Mouse (Mus musculus) myocyte (in vitro differentiated cells): ENCODE results near the gene Rps28. TPM values are rescaled to one million over a fixed set of nuclear protein-coding genes. Genes with fewer than 3 reads are reported as not detected.
"Not testable (repeated sequence)": the region's sequence is repeated elsewhere in the genome, so short reads cannot be mapped to it uniquely, and the experiment has no call there.

ENCODE experiments used
- H3K27me3 ChIP-seq: one replicate; pipeline ENCODE4 v1.6.1; 2011; ENCODE audit not compliant: control insufficient read depth, insufficient read depth, insufficient read length
- H3K36me3 ChIP-seq: one replicate; pipeline ENCODE4 v1.6.1; 2011; ENCODE audit not compliant: control insufficient read depth, insufficient read depth
- H3K4me2 ChIP-seq: one replicate; pipeline ENCODE4 v1.6.1; 2011; ENCODE audit warnings: low read depth, control low read depth
- H3K4me3 ChIP-seq: one replicate; pipeline ENCODE4 v1.5.1; 2011; ENCODE audit warnings: mild to moderate bottlenecking, control low read depth, moderate library complexity
- H3K79me2 ChIP-seq: one replicate; pipeline ENCODE4 v1.6.1; 2011; ENCODE audit not compliant: control insufficient read depth, insufficient read depth
- H3ac ChIP-seq: one replicate; pipeline ENCODE4 v1.6.1; 2011; ENCODE audit not compliant: control insufficient read depth, insufficient read length
- CEBPB ChIP-seq: IDR thresholded peaks from 2 replicates; pipeline ENCODE4 v1.6.1; 2011; ENCODE audit warnings: mild to moderate bottlenecking, moderate library complexity; ENCODE audit not compliant: poor library complexity, insufficient read depth, severe bottlenecking
- E2F4 ChIP-seq: IDR thresholded peaks from one replicate; pipeline ENCODE4 v1.6.1; 2011; ENCODE audit warnings: mild to moderate bottlenecking, control low read depth, moderate library complexity; ENCODE audit not compliant: insufficient read depth
- MAX ChIP-seq: IDR thresholded peaks from one replicate; pipeline ENCODE4 v1.6.1; 2011; ENCODE audit warnings: low read depth, mild to moderate bottlenecking, control low read depth
- MYOD1 ChIP-seq, 3 experiments: IDR thresholded peaks; one replicate each; pipeline ENCODE4 v1.6.1; 2011; ENCODE audit warnings: control low read depth in 2 of 3, low read depth in 2 of 3, mild to moderate bottlenecking in 2 of 3, moderate library complexity in 1 of 3; ENCODE audit not compliant: insufficient read length in 2 of 3, control insufficient read depth in 1 of 3
- MYOG ChIP-seq, 3 experiments: IDR thresholded peaks; one replicate each; pipeline ENCODE4 v1.6.1; 2011; ENCODE audit warnings: control low read depth in 2 of 3, low read depth in 2 of 3, mild to moderate bottlenecking in 2 of 3; ENCODE audit not compliant: insufficient read length in 2 of 3, control insufficient read depth in 1 of 3, insufficient read depth in 1 of 3
- POLR2A ChIP-seq: IDR thresholded peaks from one replicate; pipeline ENCODE4 v1.6.1; 2011; ENCODE audit warnings: low read depth, mild to moderate bottlenecking, control low read depth, moderate library complexity; ENCODE audit not compliant: insufficient read length
- POLR2AphosphoS2 ChIP-seq: IDR thresholded peaks from one replicate; pipeline ENCODE4 v1.6.1; 2011; ENCODE audit warnings: low read depth, control low read depth; ENCODE audit not compliant: insufficient read length
- REST ChIP-seq: IDR thresholded peaks from one replicate; pipeline ENCODE4 v1.6.1; 2011; ENCODE audit warnings: mild to moderate bottlenecking, control low read depth, moderate library complexity; ENCODE audit not compliant: insufficient read depth, insufficient read length
- SRF ChIP-seq: IDR thresholded peaks from one replicate; pipeline ENCODE4 v1.6.1; 2011; ENCODE audit warnings: low read depth; ENCODE audit not compliant: control insufficient read depth, insufficient read length
- TCF12 ChIP-seq: IDR thresholded peaks from one replicate; pipeline ENCODE4 v1.6.1; 2011; ENCODE audit warnings: mild to moderate bottlenecking, control low read depth; ENCODE audit not compliant: poor library complexity, insufficient read depth, severe bottlenecking
- TCF3 ChIP-seq: IDR thresholded peaks from one replicate; pipeline ENCODE4 v1.6.1; 2011; ENCODE audit warnings: low read depth, control low read depth; ENCODE audit not compliant: insufficient read length
- USF1 ChIP-seq: IDR thresholded peaks from one replicate; pipeline ENCODE4 v1.6.1; 2011; ENCODE audit warnings: low read depth, mild to moderate bottlenecking, control low read depth, moderate library complexity
- polyA plus RNA-seq: library from polyadenylated mRNA; unstranded; fragments of >200 nt; fragmentation: generic; extraction: Trizol; gene quantifications from one replicate; pipeline ENCODE4 v1.2.1, GENCODE M21; 2012; ENCODE audit warnings: missing spikeins

Gene Rps28
- polyA plus RNA-seq, result 6,768 TPM

DNA sequence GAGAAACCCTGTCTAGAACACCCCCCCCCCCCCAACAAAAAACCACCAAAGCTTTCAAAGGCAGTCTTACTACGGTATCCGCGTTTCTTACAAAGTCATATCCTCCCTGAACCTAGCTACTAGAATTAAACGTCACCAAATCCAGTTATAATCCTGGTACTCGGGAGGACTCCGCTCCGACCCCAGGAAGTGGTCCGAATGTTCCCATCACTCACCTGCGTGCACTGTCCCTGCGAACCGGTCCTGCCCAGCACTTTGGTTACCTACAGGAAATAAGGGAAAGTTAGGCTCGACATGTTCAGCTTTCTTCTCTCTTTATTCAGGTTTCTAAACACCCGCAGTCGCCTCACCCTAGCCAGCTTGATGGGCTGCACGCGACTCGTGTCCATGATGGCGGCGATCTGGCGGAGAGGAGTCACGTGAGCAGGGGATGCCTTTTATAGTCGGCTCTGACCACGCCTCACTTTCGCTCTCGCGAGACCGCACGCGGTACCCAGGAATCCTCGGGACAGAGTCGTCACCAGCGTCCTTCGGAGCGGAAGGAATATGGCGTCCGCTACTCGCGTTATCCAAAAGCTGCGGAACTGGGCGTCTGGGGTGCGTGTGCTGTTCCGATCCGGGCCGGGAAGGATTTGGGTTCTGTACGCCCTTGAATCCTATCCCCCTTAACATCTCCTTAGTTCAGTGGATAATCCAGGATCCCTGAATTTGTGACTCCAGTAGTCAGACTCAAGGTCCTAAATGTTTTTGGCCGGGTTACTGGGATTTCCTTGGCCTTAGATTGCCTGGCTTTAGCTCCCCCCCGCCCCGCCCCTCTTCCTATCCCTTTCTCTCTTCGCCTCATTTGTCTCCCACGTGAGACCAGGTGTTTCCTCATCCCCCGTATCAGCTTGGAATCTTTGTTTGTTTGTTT lies at the start of gene Rps28, which contains the start of gene Ndufa7:
Gene Rps28 (minus strand): TSS at position 479 of the 913 bp plus-strand sequence.
Gene Ndufa7 (plus strand): TSS at position 489 of the 913 bp plus-strand sequence.
- Histone ChIP-seq H3ac (peak within 1 kb of the TSS; percentile 50), H3K4me3 (peak within 1 kb of the TSS; percentile 94), H3K4me2 (peak within 1 kb of the TSS; percentile 93), H3K36me3 (peaks cover 24% of the 10 kb centered on the region), H3K27me3 (no peaks in the 10 kb centered on the region), H3K79me2 (peaks cover 67% of the 10 kb centered on the region)
- TF ChIP-seq MAX (peak; percentile 64), SRF (peak; percentile 49), REST (peak; percentile 56), POLR2A (peak; percentile 93), TCF12 (no peak), MYOD1 (IDR thresholded peaks at IDR 0.05; ENCODE audit: control insufficient read depth in 1 of 3, insufficient read length in 2 of 3, low read depth in 2 of 3) (no peak), USF1 (peak; percentile 97), POLR2AphosphoS2 (peak; percentile 97)

DNA sequence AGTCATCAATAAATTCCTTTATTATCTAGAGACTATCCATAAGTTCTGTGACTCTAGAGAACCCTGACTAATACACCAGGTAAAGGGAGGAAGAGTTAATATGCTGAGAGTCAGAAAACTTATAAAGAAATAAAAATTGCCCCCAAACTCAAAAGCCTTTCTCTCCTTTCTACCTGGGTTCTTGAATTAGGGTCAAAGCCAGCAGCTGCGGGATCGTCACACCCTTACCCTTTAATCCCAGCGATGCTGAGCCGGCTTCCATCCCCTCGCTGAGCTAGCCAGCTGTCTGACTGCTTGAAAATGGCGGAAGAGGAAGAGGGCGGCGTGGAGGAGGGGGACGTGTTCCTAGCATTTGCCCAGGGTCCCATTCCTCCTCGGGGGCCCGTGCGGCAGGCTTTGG lies 49.2 kb upstream of the Rps28 start, which contains the start of gene Gm7029:
Gene Gm7029 (plus strand): TSS at position 301 of the 400 bp plus-strand sequence.
- not testable (repeated sequence) for H3K4me2 ChIP-seq, H3ac ChIP-seq, H3K4me3 ChIP-seq, H3K36me3 ChIP-seq, H3K79me2 ChIP-seq, H3K27me3 ChIP-seq

DNA sequence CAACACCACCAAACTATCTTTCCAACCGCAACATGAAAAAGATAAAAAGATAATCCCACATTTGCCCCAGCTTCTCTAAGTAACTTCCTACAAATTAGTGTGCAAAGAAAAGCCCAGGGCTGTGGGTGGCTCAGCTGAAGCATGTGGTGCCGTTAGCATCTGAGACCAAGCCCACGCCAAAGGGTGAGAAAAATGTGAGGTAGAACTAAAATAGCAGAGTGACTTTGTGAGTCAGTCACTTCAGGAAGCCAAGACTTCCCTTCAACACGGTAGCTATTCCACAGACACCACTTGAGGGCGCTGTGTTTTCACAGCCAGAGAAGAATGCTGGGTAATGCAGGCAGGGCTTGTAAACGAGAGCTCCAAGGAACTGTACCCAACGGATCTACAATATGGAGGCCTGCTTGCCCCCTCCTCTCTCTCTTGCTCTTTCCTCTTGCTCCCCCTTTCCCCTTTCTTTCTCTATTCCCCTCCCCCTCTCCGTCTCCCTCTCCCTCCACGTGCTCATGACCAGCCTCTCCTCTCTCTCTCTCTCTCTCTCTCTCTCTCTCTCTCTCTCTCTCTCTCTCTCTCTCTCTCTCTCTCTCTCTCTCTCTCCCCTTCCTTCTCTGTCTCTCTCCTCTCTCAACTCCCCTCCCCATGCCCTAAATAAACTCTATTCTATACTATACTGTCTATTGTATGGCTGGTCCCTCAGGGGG lies 41.1 kb upstream of the Rps28 start:
- no peak for TF ChIP-seq REST
- TF ChIP-seq USF1, result no peak
- no peak for TF ChIP-seq MYOG (IDR thresholded peaks at IDR 0.05; ENCODE audit: control insufficient read depth in 1 of 3, insufficient read depth in 1 of 3, insufficient read length in 2 of 3, low read depth in 2 of 3)
- TF ChIP-seq MAX, result no peak
- TF ChIP-seq MYOD1 (IDR thresholded peaks at IDR 0.05; ENCODE audit: control insufficient read depth in 1 of 3, insufficient read length in 2 of 3, low read depth in 2 of 3), result no peak
- no peak for TF ChIP-seq E2F4
- TF ChIP-seq SRF, result no peak
- no peak for TF ChIP-seq POLR2A
- TF ChIP-seq CEBPB, result no peak
- TF ChIP-seq POLR2AphosphoS2, result no peak
- no peak for TF ChIP-seq TCF3
- no peak for TF ChIP-seq TCF12
- H3K27me3 ChIP-seq, result no peaks in the 10 kb centered on the region
- no peak overlapping the region for H3K4me2 ChIP-seq
- H3K79me2 ChIP-seq, result no peaks in the 10 kb centered on the region
- no peak overlapping the region for H3ac ChIP-seq
- H3K36me3 ChIP-seq, result no peaks in the 10 kb centered on the region
- H3K4me3 ChIP-seq, result no peak overlapping the region

GRCm38 (mm10) chr17:33857816-33858215 lies 33.5 kb upstream of the Rps28 start:
- Histone ChIP-seq H3K4me3 (no peak overlapping the region), H3ac (no peak overlapping the region), H3K4me2 (no peak overlapping the region), H3K27me3 (no peaks in the 10 kb centered on the region), H3K79me2 (no peaks in the 10 kb centered on the region), H3K36me3 (no peaks in the 10 kb centered on the region)
- TF ChIP-seq MAX, result no peak
- no peak for TF ChIP-seq E2F4
- no peak for TF ChIP-seq MYOG (IDR thresholded peaks at IDR 0.05; ENCODE audit: control insufficient read depth in 1 of 3, insufficient read depth in 1 of 3, insufficient read length in 2 of 3, low read depth in 2 of 3)
- no peak for TF ChIP-seq POLR2A
- no peak for TF ChIP-seq TCF12
- no peak for TF ChIP-seq REST
- no peak for TF ChIP-seq CEBPB
- TF ChIP-seq USF1, result no peak
- TF ChIP-seq MYOD1 (IDR thresholded peaks at IDR 0.05; ENCODE audit: control insufficient read depth in 1 of 3, insufficient read length in 2 of 3, low read depth in 2 of 3), result no peak
- TF ChIP-seq TCF3, result no peak
- no peak for TF ChIP-seq POLR2AphosphoS2
- TF ChIP-seq SRF, result no peak

DNA sequence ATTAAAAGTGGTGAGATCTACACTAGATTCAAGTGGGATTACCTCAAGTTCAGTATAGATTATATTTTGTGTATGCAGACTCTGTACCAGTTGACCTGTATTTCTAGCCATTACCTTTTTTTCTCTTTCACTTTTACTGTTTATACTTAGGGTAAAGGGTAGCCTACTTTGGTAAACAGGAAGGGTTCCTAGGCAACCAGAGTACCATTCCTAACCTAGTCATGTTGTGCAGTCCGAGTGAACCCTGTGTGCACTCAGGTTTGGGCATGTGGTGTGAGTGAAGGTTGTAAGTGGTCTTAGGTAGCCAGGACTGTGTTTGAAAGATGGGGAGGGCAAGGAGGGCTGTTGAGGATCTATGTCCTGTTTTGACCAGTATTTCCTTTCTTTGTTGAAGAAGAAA lies 27.0 kb upstream of the Rps28 start:
- Histone ChIP-seq H3K36me3 (peaks cover 5% of the 10 kb centered on the region), H3K4me3 (no peak overlapping the region), H3K79me2 (no peaks in the 10 kb centered on the region), H3K4me2 (no peak overlapping the region), H3ac (no peak overlapping the region), H3K27me3 (no peaks in the 10 kb centered on the region)
- no peak for TF ChIP-seq SRF
- TF ChIP-seq POLR2A, result no peak
- no peak for TF ChIP-seq MYOG (IDR thresholded peaks at IDR 0.05; ENCODE audit: control insufficient read depth in 1 of 3, insufficient read depth in 1 of 3, insufficient read length in 2 of 3, low read depth in 2 of 3)
- no peak for TF ChIP-seq CEBPB
- TF ChIP-seq MAX, result no peak
- no peak for TF ChIP-seq E2F4
- TF ChIP-seq USF1, result no peak
- TF ChIP-seq MYOD1 (IDR thresholded peaks at IDR 0.05; ENCODE audit: control insufficient read depth in 1 of 3, insufficient read length in 2 of 3, low read depth in 2 of 3), result no peak
- TF ChIP-seq REST, result no peak
- no peak for TF ChIP-seq TCF3
- TF ChIP-seq TCF12, result no peak
- TF ChIP-seq POLR2AphosphoS2, result no peak
